Mouse (Mus musculus): Measurements from ENCODE around the gene Sectm1b. TPM values are rescaled to one million over a fixed set of nuclear protein-coding genes. Genes with fewer than 3 reads are reported as not detected.

Sectm1b gene
- polyA plus RNA-seq, 1 experiment: 251 TPM

GRCm38 (mm10) chr11:121039302-121039701 lies 24.1 kb downstream of the Sectm1b start, which contains the start of gene Cd7:
TSS of gene Cd7 (minus strand) at chr11:121039418.
- no peak for DNase-seq (ENCODE audit: low read depth, low spot score)

DNA sequence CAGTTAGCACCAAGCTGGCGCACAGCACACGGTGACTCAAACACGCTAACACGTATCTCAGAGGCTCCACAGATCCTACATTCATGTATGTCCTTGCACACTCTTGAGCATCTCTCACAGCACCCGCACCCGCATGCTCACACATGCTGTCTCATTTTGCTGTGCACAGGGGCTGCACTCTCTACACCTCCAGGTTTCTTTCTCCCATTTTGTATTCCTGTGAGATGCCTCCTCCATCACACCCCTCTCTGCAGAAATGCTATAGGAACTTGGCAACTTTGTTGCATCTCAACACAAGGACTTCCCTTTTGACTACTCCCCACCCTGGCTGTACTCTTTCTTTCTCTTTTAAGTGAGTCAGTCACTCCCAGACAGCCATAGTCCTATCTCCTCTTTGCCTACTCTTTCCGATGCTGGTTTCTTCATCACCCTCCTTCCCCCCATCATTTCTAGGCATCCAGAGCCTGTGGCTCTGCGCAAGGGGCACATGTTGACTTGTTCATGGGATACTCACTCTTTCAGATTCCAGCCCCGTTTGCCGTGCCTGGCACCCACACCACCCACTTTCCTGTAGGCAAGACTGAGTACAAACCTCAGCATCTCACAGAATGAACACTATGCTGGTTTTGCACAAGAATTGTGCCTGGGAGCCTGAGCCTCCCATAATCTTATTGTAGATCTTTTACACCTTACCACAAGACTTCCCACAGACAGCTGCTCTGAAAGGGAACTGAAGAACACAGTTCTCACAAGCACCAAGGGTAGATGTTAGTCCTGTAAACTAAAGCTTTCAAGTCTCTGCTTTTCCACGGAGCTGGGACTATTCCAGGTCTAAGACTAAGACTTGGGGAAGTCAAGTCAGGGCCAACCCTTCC lies 24.8 kb downstream of the Sectm1b start:
- 88% methylated on average over 11 of the region's 11 CpGs for WGBS
- DNase-seq (ENCODE audit: low read depth, low spot score): no peak

More at GRCm38 (mm10) chr11:121039302-121039701, 24.1 kb downstream of the Sectm1b start, which contains the start of gene Cd7:
- 41% methylated on average over 5 of the region's 5 CpGs for WGBS

DNA sequence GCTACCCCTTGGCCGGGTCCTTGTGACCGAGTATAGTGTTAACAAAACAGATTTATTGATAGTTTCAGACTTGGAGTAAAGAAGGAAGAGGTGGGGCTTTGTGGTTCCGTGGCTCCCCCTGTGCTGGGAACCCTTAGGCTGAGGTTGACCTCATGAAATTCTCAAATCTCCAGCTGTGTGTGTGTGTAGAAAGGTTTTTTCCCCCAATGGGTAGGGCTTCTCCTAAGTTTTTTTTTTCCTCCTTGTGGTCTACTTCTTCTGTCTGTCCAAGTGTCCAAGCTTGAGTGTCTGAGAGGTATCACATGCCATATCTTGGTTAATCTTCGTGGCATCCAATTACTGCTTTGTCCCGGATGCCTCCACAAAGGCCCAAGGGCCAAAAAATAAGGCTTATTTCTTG lies 30.3 kb downstream of the Sectm1b start:
- no peak for DNase-seq (ENCODE audit: low read depth, low spot score)
- WGBS: 76% methylated on average over 5 of the region's 5 CpGs

DNA sequence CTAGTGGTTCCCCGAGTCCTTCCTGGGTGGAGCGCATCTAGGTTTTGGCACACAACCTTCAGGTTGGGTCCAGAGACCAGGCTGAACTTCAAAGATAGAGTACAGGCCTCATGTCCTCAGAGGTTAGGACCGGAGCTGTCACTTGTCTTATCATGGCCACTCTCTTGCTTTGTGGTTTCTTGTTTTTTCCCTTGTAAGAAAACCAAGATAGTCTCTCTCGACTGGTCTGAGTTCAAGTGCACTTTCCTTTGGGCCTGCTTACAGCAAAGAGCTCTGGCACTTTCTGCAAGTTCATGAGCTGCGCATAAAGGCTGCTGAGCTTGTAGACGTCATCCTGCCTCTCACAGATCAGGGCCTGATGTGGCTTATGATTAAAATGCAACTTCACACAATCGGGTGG lies 36.1 kb downstream of the Sectm1b start:
- 89% methylated on average over 7 of the region's 7 CpGs for WGBS
- no peak for DNase-seq (ENCODE audit: low read depth, low spot score)

- WGBS: 60% methylated on average over 6 of the region's 6 CpGs
- DNase-seq (ENCODE audit: low read depth, low spot score): no peak
Measured at GRCm38 (mm10) chr11:121024163-121024562, 39.2 kb downstream of the Sectm1b start.

DNA sequence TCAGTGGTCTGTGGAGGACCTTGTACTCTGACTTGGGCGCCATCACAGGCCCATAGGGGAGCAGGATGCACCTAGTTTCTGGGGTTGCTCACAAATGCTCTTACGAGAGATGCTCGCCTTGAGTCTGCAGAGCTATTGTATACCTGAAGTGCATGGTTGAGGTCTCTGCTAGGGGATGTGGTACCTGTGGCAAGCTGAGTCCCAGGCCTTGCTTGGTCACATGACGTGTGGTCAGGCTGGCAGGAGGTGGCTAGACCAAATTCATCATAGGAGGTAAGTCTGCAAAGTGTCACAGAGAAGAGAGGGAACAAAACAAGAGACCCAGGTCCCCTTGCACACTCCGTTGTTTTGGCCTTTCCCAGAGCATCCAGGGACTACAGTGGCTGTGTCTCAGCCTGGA lies 43.9 kb downstream of the Sectm1b start:
- 88% methylated on average over 5 of the region's 5 CpGs for WGBS

DNA sequence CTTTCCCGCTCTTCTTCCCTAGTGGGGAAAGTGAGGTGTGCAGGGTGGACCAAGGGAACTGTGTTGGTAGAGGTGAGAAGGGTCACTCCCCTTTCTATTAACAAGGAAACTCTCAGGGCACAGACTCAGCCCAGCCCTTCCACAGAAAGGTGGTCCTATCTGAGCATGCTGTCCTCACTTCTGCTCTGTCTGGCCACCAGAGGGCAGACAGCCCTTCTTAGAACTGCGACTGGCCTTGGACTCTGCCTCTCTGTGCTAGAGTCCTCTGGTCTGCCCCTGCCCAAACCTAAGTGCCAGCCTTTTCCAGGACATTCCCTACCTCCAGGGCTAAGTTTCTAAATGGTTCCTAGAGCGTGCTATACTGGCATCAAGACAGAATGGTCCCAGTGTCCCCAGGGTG lies 45.7 kb downstream of the Sectm1b start:
- WGBS: 49% methylated on average over 3 of the region's 3 CpGs
- DNase-seq (ENCODE audit: low read depth, low spot score): peak; percentile 13

More for the DNA sequence above, 43.9 kb downstream of the Sectm1b start:
- DNase-seq (ENCODE audit: low read depth, low spot score): no peak

DNA sequence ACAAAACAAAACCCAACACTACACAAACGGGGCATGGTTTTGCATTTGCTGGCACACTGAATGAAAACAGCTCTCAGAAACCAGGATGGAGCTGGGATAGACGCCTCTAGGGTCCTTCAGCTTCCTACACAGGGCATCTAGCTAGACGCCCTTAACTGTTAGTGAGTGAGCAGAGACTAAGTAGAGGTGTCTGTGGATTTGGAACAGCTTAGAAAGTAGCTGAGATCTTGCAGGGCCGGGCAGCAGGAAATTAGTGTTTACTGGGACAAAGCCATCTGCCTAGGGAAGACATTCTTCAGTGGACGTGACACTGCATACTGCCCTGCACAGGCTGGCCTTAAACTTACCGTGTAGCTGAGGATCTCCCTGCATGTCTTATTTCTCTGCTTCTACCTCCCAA lies 47.9 kb downstream of the Sectm1b start:
- WGBS: 53% methylated on average over 6 of the region's 6 CpGs
- no peak for DNase-seq (ENCODE audit: low read depth, low spot score)

GRCm38 (mm10) chr11:121014896-121015300 lies 48.5 kb downstream of the Sectm1b start:
- 37% methylated on average over 19 of the region's 19 CpGs for WGBS

GRCm38 (mm10) chr11:121013656-121014055 lies 49.7 kb downstream of the Sectm1b start:
- WGBS: 83% methylated on average over 7 of the region's 7 CpGs

More at GRCm38 (mm10) chr11:121014896-121015300, 48.5 kb downstream of the Sectm1b start:
- no peak for DNase-seq (ENCODE audit: low read depth, low spot score)

DNA sequence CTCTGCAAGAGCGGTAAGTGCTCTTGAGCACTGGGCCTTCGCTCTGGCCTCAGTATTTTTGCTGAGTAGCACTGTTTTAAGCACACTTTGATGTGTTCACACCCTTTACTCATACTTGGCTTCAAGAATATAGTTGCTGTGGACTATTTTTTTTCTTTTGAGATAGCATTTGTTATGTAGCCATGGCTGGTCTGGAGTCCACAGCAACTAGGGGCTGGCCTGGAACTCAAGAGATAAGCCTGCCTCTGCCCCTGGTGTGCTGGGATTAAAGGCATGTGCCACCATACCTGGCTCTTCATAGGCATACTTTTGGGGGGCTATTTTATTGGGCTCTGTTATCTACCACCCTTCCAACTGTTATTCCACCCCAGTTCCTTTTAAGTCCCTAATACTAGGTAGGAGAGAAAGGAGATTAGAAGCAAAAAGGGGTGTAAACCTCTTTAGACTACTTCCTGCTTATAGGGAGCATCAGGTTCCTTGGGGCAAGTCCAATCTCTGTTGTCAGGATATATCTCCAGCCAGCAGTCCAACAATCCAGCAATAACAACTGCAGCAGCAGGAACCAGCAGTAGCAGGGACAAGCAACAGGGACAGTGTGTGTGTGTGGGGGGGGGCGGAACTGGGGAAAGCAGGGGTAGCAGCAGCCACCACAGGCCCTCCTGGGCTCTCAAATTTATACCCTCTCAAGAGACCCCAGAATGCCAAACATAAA lies 53.2 kb downstream of the Sectm1b start:
- 97% methylated on average over 3 of the region's 3 CpGs for WGBS
- no peak for DNase-seq (ENCODE audit: low read depth, low spot score)

More at GRCm38 (mm10) chr11:121013656-121014055, 49.7 kb downstream of the Sectm1b start:
- DNase-seq (ENCODE audit: low read depth, low spot score): no peak

DNA sequence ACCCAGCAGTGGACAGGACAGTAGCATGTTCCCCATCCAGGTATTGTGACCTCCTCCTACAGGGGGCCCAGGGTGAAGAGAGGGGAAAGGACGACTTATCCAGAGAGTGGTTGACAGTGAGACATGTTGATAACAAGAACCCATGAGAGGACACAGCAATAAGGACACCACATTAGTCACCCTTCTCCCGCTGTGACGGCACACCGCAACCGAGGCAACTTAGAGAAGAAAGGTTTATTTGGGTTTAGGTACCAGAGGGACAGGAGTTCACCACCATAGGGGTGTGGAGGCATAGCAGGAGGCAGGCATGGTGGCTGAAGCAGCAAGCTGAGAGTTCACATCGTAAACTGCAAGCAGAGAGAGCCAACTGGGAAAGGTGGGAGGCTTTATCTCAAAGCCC lies 57.2 kb downstream of the Sectm1b start:
- WGBS: 80% methylated on average over 6 of the region's 6 CpGs
- DNase-seq (ENCODE audit: low read depth, low spot score): no peak

DNA sequence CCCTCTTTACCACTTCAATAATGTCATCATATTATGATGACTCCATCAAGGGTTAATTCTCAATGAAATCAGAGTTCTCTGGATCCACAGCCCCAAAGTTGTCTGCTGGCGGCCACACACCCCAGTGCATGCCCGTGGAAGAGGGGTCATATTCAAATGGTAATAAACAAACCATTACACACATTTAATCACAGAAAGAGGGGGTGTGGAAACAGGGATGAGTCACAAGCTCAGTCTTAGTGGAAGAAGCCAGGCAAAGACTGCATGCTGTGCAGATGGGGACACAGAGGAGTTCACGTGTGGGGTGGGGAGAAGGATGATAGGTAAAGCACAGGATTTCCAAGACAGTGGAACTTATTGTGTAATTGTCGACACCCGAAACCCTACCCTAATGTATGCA lies 59.1 kb downstream of the Sectm1b start:
- WGBS: 42% methylated on average over 5 of the region's 5 CpGs
- DNase-seq (ENCODE audit: low read depth, low spot score): no peak

Other genes with a start within 250 kb of the Sectm1b start
- gene Fasn, start 239.0 kb downstream of the Sectm1b start, polyA plus RNA-seq (2012; rRNA removed): 201 and 272 TPM in 2 replicates
- gene Ccdc57, start 130.7 kb downstream of the Sectm1b start, polyA plus RNA-seq (2012; rRNA removed): 0.90 and 1.1 TPM in 2 replicates
- 12.8 and 36.6 TPM in 2 replicates for gene Slc16a3, start 115.1 kb downstream of the Sectm1b start, polyA plus RNA-seq (2012; rRNA removed)
- gene Csnk1d, start 72.2 kb downstream of the Sectm1b start, polyA plus RNA-seq (2012; rRNA removed): 74.9 and 77.2 TPM in 2 replicates
- 28.9 and 53.4 TPM in 2 replicates for gene Cd7, start 24.2 kb downstream of the Sectm1b start, polyA plus RNA-seq (2012; rRNA removed)
- 3.1 and 3.9 TPM in 2 replicates for gene Sectm1a, start 17.7 kb upstream of the Sectm1b start, polyA plus RNA-seq (2012; rRNA removed)
- gene Tex19.2, start 55.1 kb upstream of the Sectm1b start, polyA plus RNA-seq (2012; rRNA removed): not detected in 2 replicates
- not detected in 2 replicates for gene Tex19.1, start 82.6 kb upstream of the Sectm1b start, polyA plus RNA-seq (2012; rRNA removed)
- gene Uts2r, start 96.7 kb upstream of the Sectm1b start, polyA plus RNA-seq (2012; rRNA removed): not detected in 2 replicates
- gene Hexdc, start 140.9 kb upstream of the Sectm1b start, polyA plus RNA-seq (2012; rRNA removed): 19.4 and 24.4 TPM in 2 replicates
- 11.7 and 12.9 TPM in 2 replicates for gene Ogfod3, start 141.1 kb upstream of the Sectm1b start, polyA plus RNA-seq (2012; rRNA removed)
- 32.6 and 33.0 TPM in 2 replicates for gene Cybc1, start 165.8 kb upstream of the Sectm1b start, polyA plus RNA-seq (2012; rRNA removed)
- gene Narf, start 173.7 kb upstream of the Sectm1b start, polyA plus RNA-seq (2012; rRNA removed): 18.2 and 33.3 TPM in 2 replicates
- 19.3 and 29.0 TPM in 2 replicates for gene Foxk2, start 196.4 kb upstream of the Sectm1b start, polyA plus RNA-seq (2012; rRNA removed)